Mouse (Mus musculus) liver, adult 2 months (tissue): ENCODE results near the gene Zmynd8.

Source experiments
- CTCF ChIP-seq: fragments of 200-500 bp; IDR thresholded peaks from 2 replicates; pipeline ENCODE4 v1.5.1; 2011; ENCODE audit warnings: low read depth, low read length, control low read depth
- POLR2A ChIP-seq: fragments of 200-500 bp; IDR thresholded peaks from 2 replicates; pipeline ENCODE4 v1.6.1; 2011; ENCODE audit warnings: low read length, control low read depth; ENCODE audit not compliant: insufficient read depth; ENCODE audit errors: extremely low read depth

- TF ChIP-seq POLR2A = no peak
- TF ChIP-seq CTCF = no peak
These were observed 19.9 kb downstream of the Zmynd8 start for GRCm38 (mm10) chr2:165878907-165879361.
